Mouse (Mus musculus): ENCODE measurements around the gene Cped1. TPM values are rescaled to one million over a fixed set of nuclear protein-coding genes. Genes with fewer than 3 reads are reported as not detected.
A peak's percentile ranks its signal among the peaks of the same experiment; 100 is the strongest.

Cped1 gene
- total and polyA plus RNA-seq, 2 experiments from 2014 or later = 2.5 to 4.4 TPM

DNA sequence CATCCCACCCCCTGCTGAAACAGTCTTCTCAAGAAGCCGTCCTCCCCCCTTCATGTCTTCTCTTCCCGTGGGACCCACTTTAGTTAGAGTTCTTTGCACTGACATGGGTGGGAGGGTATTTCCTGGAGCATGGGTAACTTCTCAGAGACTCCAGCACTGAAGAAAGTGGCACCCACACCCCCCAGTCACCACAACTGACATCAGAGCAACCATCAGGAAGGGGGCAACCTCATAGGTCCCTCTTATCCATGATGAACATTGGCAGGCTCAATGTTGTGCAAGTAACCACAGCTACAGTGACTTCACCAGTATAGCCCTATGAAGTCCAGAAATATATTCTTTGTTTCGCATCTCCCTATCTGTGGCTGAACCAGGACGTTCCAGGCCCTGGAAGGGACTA is 30.2 kb upstream of the Cped1 start:
- no peaks in the 10 kb centered on the region for H3K27me3 ChIP-seq (ENCODE audit: insufficient read depth, low read length)
- TF ChIP-seq CTCF (IDR thresholded peaks at IDR 0.05) = no peak
- 0 out of 2 replicates have a peak, but pooled peaks cover 3% of the 10 kb centered on the region for H3K4me1 ChIP-seq (ENCODE audit: insufficient read depth, low read length)
- no peaks in the 10 kb centered on the region for H3K9me3 ChIP-seq (ENCODE audit: low read length)
- DNase-seq (ENCODE audit: low spot score) (no peak), ATAC-seq (ENCODE audit: low FRiP score) (no peak)
- no peak overlapping the region for H3K27ac ChIP-seq (ENCODE audit: low read depth, low read length)
- H3K4me2 ChIP-seq (ENCODE audit: low read depth, low read length, poor library complexity, severe bottlenecking) = no peak overlapping the region
- WGBS = 83% methylated on average over 4 of the region's 4 CpGs
- H3K36me3 ChIP-seq (ENCODE audit: insufficient read depth, low read length) = peaks cover 14% of the 10 kb centered on the region
- H3K9ac ChIP-seq (replicated peaks; ENCODE audit: low read length, poor library complexity, severe bottlenecking) = no peak overlapping the region
- no peak overlapping the region for H3K4me3 ChIP-seq (ENCODE audit: low read depth, low read length)

- no peak overlapping the region for H3K4me2 ChIP-seq (ENCODE audit: low read depth, low read length, poor library complexity, severe bottlenecking)
- H3K27ac ChIP-seq (ENCODE audit: low read depth, low read length) = no peak overlapping the region
- TF ChIP-seq CTCF (IDR thresholded peaks at IDR 0.05) = no peak
- 91% methylated on average over 4 of the region's 4 CpGs for WGBS
- H3K4me1 ChIP-seq (ENCODE audit: insufficient read depth, low read length) = no peaks in the 10 kb centered on the region
- H3K9ac ChIP-seq (replicated peaks; ENCODE audit: low read length, poor library complexity, severe bottlenecking) = no peak overlapping the region
- H3K9me3 ChIP-seq (ENCODE audit: low read length) = no peaks in the 10 kb centered on the region
- DNase-seq (ENCODE audit: low spot score) = no peak
- H3K36me3 ChIP-seq (ENCODE audit: insufficient read depth, low read length) = peaks cover 7% of the 10 kb centered on the region
- ATAC-seq (ENCODE audit: low FRiP score) = no peak
- no peaks in the 10 kb centered on the region for H3K27me3 ChIP-seq (ENCODE audit: insufficient read depth, low read length)
- no peak overlapping the region for H3K4me3 ChIP-seq (ENCODE audit: low read depth, low read length)
Observed at GRCm38 (mm10) chr6:21958922-21959321, 26.8 kb upstream of the Cped1 start.

- H3K27me3 ChIP-seq (ENCODE audit: insufficient read depth, low read length) = no peaks in the 10 kb centered on the region
- no peak overlapping the region for H3K9ac ChIP-seq (replicated peaks; ENCODE audit: low read length, poor library complexity, severe bottlenecking)
- DNase-seq (ENCODE audit: low spot score) (no peak), ATAC-seq (ENCODE audit: low FRiP score) (no peak)
- TF ChIP-seq CTCF (IDR thresholded peaks at IDR 0.05) = no peak
- H3K9me3 ChIP-seq (ENCODE audit: low read length) = no peaks in the 10 kb centered on the region
- no peaks in the 10 kb centered on the region for H3K4me1 ChIP-seq (ENCODE audit: insufficient read depth, low read length)
- no peak overlapping the region for H3K4me3 ChIP-seq (ENCODE audit: low read depth, low read length)
- H3K4me2 ChIP-seq (ENCODE audit: low read depth, low read length, poor library complexity, severe bottlenecking) = no peak overlapping the region
- peaks cover 7% of the 10 kb centered on the region for H3K36me3 ChIP-seq (ENCODE audit: insufficient read depth, low read length)
- 93% methylated on average over 5 of the region's 5 CpGs for WGBS
- H3K27ac ChIP-seq (ENCODE audit: low read depth, low read length) = no peak overlapping the region
Observed at GRCm38 (mm10) chr6:21959909-21960308, 25.8 kb upstream of the Cped1 start.

DNA sequence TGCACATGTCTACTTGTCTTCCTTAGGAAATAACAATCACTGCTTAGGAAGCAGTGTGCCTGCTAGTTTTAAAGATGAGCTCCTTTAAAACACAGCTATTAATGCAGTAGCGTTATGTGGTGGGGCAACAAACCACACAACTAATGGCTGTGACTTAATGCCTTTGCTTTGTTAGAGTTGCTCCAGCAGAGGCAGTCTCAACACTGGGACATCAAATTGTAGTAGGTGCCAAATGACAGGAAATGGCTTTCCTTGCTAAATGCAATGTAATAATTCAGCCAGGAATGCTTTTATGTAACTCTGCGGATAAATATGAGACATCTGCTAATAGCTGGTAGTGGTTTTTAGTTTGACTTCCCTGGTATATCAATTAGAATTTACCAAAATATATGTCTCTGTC is 8.2 kb upstream of the Cped1 start:
- Histone ChIP-seq H3K4me1 (ENCODE audit: insufficient read depth, low read length) (no peaks in the 10 kb centered on the region), H3K9me3 (ENCODE audit: low read length) (no peaks in the 10 kb centered on the region), H3K4me3 (ENCODE audit: low read depth, low read length) (no peak overlapping the region), H3K36me3 (ENCODE audit: insufficient read depth, low read length) (peaks cover 15% of the 10 kb centered on the region), H3K27ac (ENCODE audit: low read depth, low read length) (no peak overlapping the region), H3K27me3 (ENCODE audit: insufficient read depth, low read length) (no peaks in the 10 kb centered on the region), H3K4me2 (ENCODE audit: low read depth, low read length, poor library complexity, severe bottlenecking) (no peak overlapping the region), H3K9ac (replicated peaks; ENCODE audit: low read length, poor library complexity, severe bottlenecking) (no peak overlapping the region)
- DNase-seq (ENCODE audit: low spot score) (no peak), ATAC-seq (ENCODE audit: low FRiP score) (no peak)
- WGBS = 90% methylated on average over 2 of the region's 2 CpGs
- no peak for TF ChIP-seq CTCF (IDR thresholded peaks at IDR 0.05)

DNA sequence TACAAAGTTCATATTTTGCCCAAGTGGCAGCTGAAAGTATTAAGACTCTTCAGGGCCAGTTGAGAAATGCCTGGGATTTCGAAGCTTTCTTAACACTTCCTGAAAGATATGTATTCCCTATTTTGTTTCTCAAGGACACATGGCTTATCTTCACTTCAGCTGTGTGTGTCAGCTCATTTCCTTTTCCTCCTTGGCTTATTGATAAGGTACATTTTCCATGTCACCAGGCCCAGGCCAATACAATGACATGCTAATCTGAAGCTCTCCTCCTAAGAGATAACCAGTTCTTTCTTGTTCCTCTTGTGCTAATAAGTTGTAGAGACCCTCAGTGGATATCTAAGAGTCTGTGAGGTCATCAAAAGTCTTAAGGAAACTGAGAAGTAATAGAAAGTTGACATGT is 4.6 kb upstream of the Cped1 start:
- Histone ChIP-seq H3K4me2 (ENCODE audit: low read depth, low read length, poor library complexity, severe bottlenecking) (no peak overlapping the region), H3K9me3 (ENCODE audit: low read length) (no peaks in the 10 kb centered on the region), H3K9ac (replicated peaks; ENCODE audit: low read length, poor library complexity, severe bottlenecking) (no peak overlapping the region), H3K27ac (ENCODE audit: low read depth, low read length) (no peak overlapping the region), H3K4me1 (ENCODE audit: insufficient read depth, low read length) (peaks cover 7% of the 10 kb centered on the region; the same call in 1 of the 2 replicates), H3K4me3 (ENCODE audit: low read depth, low read length) (no peak overlapping the region), H3K27me3 (ENCODE audit: insufficient read depth, low read length) (0 out of 2 replicates have a peak, but pooled peaks cover 4% of the 10 kb centered on the region), H3K36me3 (ENCODE audit: insufficient read depth, low read length) (no peaks in the 10 kb centered on the region)
- ATAC-seq (ENCODE audit: low FRiP score) = no peak
- 85% methylated on average over 1 of the region's 1 CpGs for WGBS
- DNase-seq (ENCODE audit: low spot score) = no peak
- TF ChIP-seq CTCF (IDR thresholded peaks at IDR 0.05) = no peak

- Histone ChIP-seq H3K4me2 (ENCODE audit: low read depth, low read length, poor library complexity, severe bottlenecking) (peak overlapping the region; percentile 98), H3K4me1 (ENCODE audit: insufficient read depth, low read length) (peaks cover 12% of the 10 kb centered on the region; the same call in 1 of the 2 replicates), H3K9me3 (ENCODE audit: low read length) (no peaks in the 10 kb centered on the region), H3K27me3 (ENCODE audit: insufficient read depth, low read length) (peaks cover 4% of the 10 kb centered on the region; the same call in 1 of the 2 replicates), H3K9ac (replicated peaks; ENCODE audit: low read length, poor library complexity, severe bottlenecking) (no peak overlapping the region), H3K27ac (ENCODE audit: low read depth, low read length) (no peak overlapping the region), H3K36me3 (ENCODE audit: insufficient read depth, low read length) (no peaks in the 10 kb centered on the region), H3K4me3 (ENCODE audit: low read depth, low read length) (peak overlapping the region; percentile 46)
- no peak for ATAC-seq (ENCODE audit: low FRiP score)
- DNase-seq (ENCODE audit: low spot score) = peak; percentile 81
- peak; percentile 69 for TF ChIP-seq CTCF (IDR thresholded peaks at IDR 0.05)
- WGBS = 11% methylated on average over 16 of the region's 16 CpGs
Observed at GRCm38 (mm10) chr6:21984990-21985731, 555 bp upstream of the Cped1 start.
